Mouse (Mus musculus) frontal cortex, postnatal 14 days (tissue): ENCODE results near the gene Mdm4.

ENCODE experiments used
- DNase-seq, 2 experiments: peaks; one replicate each; pipeline ENCODE4 v3.0.0; 2022; ENCODE audit warnings: low spot score in 2 of 2

Gene Mdm4

DNA sequence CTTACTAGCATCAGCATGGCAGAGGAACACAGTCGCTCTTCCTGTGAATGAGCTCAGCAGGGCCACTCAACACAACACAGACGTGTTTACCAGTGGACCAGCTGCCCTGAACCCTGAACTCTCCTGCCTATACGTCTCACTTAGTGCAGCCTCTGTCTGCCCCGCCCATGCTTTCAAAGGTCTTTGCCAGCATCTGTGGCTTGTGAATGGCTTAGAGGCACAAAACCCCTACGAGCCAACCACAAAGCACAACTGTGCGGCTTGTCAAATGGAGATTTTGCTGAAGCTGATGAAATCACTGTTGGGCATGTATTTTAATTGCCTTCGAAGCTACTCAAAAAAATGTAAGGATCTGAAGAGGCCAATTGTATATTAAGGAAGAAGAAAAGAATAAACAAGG, 82.5 kb downstream of the Mdm4 start:
- DNase-seq: no peak

DNA sequence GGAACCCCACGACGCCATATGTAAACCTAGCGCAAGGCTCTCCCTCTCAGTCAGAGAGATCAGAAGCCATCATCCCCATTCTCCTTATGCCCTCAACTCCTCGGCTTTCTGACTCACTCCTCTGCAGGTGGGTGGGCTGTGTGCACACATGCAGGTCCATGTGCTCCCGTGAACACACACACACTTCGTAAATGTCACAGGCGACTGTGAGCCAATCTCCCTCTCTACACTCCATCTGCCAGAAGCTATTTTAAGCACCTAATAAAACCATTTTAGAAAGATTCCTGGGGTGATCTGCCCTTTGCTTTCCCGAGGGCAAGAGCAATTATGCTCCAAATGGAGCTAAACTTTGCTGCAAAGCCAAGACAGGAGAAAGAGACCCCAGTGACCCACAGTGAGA, 84.5 kb downstream of the Mdm4 start:
- DNase-seq: no peak

DNA sequence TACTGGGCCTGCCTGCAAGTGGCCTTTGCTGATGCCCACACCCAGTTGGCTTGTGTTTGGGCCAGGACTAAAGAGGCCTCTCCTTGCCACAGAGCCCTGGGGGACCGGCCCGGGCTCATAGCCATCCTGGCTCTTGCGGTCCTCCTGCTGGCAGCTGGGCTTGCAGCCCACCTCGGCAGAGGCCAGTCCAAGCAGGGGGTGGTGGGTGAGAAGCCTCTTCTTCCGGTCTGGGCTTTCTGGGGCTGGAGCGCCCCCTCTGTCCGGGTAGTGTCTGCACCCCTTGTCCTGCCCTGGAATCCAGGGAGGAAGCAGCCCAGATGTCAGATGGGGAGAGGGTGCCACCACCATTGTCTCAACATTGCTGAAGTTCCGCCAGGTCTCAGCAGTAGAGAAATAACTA, 91.4 kb downstream of the Mdm4 start:
- no peak for DNase-seq

DNA sequence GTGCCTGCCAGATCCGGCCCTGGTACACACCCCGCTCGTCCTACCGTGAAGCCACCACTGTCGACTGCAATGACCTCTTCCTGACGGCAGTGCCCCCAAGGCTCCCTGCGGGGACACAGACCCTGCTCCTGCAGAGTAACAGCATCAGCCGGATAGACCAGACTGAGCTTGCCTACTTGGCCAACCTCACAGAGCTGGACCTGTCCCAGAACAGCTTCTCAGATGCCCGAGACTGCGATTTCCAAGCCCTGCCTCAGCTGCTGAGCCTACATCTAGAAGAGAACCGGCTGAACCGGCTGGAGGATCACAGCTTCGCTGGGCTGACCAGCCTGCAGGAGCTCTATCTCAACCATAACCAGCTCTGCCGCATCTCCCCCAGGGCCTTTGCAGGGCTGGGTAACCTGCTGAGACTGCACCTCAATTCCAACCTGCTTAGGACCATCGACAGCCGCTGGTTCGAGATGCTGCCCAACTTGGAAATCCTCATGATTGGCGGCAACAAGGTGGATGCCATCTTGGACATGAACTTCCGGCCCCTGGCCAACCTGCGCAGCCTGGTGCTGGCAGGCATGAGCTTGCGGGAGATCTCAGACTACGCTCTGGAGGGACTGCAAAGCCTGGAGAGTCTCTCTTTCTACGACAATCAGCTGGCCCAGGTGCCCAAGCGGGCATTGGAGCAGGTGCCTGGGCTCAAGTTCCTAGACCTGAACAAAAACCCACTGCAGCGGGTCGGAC, 92.9 kb downstream of the Mdm4 start:
- no peak for DNase-seq

DNA sequence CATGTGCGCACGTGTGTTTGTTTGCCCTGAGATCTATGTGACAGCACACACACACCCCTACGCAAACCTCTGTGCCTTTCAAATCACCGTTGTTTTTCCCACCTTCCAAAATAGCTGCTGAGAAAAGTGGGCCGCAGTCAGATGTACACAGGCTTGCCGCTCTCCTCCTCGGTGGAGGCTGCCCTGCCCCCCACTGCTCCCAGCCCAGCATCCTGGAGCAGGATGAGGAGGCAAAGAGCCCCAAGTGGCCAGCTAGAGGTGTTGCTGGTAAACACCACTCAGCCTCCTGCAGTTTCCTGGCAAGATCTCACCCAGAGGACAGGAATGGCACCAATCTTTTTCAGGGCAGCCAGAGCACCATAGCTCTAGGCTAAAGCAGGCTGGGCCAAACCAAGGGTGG, 95.5 kb downstream of the Mdm4 start:
- DNase-seq: peak; percentile 44 to 55

DNA sequence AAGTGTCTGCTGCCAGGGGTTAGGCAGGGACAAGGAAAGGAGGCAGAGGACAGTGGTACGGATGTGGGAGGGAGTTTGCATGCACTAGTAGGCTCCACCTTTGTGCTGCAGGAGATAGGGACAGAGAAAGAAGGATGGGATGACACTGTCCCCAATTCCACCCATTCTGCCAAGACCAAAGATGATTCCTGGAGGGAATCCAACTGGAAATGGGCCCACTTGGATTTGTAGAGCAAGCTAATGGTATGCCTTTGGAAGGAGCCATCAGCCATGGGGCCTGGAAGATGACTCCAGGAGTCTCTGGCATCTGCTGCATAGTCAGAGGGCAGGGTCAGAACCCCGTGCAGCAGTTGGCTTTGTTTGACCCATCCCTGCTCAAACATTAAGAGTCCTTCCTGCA, 97.9 kb downstream of the Mdm4 start:
- DNase-seq: no peak

DNA sequence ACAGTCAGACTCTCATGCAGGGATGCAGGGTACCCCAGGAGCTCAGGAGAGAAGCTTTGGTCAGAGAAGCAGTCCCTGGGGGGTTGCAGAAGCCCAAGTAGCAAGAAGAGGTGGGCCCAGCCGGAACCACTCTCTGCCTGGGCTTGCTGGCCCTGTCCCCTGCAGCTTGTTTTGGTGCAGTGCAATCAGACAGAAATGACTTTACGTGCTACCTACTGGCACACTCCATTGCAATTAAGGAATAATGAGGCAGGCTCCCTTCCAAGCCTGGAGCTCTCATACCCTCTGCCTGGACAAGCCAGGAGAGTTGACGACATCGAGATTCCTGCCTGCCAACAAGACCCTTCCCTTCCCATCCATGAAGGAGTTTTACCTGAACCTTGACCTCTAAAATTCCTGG, 100.1 kb downstream of the Mdm4 start:
- no peak for DNase-seq

DNA sequence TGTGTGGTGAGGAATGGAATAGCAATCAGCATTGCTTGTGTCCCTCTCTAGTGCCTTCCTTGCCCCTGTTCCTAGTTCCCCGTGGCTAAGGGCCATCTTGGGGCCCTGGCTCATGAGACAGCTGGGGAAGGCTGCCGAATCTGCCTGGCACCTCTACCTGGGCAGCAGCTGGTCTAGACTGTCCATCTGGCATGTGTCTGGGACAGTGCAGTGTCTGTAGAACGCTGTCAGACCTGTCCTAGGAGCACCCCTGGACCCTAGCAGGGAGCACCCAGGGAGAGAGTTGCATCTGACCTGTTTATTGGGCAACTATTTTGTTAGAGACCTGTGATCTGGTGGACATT, 101.5 kb downstream of the Mdm4 start:
- no peak for DNase-seq

DNA sequence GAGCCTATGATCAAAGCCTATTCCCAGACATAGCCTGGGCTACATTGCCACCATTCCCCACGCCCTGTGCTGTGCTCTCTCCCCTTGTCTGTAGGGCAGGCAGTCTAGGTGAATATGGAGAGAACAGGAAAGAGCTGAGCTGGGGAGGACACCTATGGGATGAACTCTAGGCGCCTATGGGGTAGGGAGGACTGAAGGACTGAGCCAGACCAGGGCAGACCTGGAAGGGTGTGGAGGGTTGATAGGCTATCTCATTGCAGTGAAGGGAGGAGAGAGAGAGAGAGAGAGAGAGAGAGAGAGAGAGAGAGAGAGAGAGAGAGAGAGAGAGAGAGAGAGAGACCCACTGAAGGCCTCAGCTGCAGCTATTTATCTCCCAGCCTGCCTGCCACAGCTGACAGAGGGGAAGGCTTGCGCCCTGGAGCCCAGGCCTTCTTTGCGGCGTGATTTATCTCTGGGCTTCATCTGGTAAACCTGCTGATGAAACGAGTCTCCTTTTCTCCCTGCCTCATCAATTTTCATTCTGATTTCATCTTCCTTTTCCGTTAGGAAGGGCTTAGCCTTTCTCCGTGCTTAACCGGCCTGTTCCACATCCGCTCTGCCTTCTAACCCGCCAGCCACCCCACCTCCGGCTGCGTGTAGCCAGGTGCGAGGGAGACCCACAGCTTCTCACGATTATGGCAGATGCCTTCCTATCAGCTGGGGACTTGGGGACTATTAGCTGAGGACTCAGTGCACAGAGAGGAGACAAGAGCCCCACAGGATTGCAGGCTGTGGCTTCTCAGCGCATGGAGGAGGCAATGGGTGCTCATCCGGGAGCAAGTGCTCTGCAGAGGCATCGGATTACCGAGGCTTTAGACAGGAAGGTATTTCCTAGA, 102.1 kb downstream of the Mdm4 start:
- no peak for DNase-seq

DNA sequence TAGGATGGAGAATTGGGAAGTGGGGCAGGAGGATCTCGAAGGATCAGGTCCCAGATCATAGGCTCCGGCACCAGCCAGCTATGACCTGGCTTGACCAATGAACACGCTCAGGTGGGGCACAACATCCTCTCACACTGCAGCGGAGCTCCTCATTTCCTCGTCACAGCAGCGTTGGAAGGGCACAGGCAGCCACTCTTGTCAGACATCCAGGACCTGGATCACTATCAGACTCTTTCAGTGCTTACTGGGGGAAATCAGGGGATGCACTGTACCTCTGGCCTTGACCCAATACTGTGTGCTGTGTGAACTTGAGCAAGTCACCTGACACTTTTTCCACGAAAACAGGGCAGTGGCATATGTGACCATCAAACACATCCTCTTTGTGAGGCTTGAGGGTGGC, 105.1 kb downstream of the Mdm4 start:
- DNase-seq: no peak

DNA sequence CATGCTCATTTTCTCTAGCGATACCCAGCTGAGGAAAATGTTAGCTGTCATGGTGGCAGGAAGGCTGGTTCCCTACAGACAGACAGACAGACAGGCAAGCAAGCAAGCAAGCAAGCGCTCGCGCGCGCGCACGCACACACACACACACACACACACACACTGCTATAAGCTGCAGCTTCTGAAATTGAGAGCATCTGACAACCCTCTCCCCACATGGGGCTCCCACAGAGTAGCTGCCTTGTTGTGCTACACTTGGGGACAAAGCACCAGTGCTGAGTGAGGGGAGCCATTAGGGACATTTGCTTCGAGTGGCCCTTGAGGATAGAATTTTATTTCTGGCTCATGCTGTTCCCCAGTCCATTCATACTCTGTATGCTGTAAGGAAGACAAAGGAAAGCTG, 108.1 kb downstream of the Mdm4 start:
- no peak for DNase-seq

DNA sequence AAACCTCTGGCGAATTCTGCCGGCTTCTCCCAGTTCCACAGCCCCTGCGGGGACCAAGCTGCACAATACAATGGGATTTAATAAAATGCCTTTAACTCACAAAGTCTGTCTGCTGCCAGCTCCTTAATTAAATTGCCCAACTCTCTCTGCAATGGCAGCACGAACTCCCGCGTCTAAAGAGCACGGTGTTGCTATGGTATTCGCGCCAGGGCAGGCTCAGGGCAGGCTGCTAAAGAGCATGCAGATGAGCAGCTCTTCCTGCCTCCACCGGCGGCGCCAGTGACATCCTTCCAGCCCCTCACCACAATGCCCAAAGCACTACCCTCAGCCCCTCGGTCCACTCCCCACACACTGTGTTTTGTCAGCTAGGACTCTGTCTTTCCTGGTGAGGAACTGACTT, 109.3 kb downstream of the Mdm4 start:
- DNase-seq: no peak

DNA sequence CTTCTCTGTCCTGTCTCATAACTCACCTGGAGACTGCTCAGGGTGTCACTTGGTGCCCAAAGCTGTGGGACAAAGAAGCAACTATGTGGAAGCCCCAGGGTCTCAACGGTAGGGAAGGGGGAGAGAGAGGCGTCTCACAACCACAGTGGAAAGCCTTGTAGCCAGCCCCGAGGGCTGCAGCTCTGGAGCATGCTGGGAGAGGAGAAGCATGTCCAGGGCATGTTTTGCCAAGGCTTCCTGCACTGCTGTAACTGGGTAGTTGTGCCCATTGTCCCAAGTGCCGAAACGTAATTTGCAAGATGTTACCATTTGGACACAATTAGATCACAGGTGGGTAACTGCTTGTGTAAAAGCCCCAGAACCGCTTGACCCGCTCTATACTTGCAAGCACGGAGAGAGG, 111.1 kb downstream of the Mdm4 start:
- no peak for DNase-seq

DNA sequence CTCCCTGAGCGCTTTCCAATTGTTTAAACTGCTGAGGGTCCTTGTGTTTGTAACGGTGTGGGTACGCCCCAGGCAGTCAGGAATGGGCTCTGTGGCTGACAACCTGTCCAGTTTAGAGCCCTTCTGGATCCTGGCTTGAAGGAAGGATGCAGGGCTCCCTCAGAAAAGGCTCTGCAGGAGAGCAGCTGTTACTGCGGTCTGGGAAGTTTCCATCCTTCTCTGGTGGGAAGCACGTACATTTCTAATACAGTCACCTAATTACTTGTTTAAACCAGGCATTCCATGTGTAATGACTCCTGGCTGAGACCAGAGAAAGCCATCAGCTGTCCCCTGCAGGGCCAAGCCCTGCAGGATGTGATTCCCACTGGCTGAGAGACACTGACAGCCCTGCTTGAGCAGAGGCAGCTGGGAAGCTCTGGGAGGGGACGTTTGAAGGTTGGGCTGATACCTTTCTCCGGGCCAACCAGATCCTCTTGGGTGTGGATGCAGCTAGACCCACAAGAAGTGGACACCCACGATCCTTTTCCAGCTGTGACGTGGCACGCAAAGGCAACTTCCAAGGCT, 112.2 kb downstream of the Mdm4 start:
- DNase-seq: no peak

DNA sequence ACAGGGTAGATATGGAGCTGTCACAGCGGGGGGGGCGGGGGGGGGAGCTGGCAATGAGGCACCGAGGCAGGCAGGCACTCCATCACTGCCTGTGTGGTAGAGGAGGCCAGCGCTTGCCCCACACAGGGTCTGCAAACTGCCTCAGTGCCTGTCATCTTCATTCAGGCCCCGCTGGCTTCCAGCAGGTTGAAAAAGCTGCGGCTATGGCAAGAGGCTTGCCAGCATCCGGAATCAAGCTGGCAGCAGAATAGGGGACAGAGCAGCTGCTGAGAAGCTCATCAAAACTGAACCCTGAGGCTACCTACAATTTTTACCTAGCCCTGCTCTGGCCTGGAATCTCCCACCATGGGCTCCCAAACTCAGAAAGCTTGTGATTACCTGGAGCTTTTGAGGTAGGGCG, 112.8 kb downstream of the Mdm4 start:
- DNase-seq: no peak

DNA sequence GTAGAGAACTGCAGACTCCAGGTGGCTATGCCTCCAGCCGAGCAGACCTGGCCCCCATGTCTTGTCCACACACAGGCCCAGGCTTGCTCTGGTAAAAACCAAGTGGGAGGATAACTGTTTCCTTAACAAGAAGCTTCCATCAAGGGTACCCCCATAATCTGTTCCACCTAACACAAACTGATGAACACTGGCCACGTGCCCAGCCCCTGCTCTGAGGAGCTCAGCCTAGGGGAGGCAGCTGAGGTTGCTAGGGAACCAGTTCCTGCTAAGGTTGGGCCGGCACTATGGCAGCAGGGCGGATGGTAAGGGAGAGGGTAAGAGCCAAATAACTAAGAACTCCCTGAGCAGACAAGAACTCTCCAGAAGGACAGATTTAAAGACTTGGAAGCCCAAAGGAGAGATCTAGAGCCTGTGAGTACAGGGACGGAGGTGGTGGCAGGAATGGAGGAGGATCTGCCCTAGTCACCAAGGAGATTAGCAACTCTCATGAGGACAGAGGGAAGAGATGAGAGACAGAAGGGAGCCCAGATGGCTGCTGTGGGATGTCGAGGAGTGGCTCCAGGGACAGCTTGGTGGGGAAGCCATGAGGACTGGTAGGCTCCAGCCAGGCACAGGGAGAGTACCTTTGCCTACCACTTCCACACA, 114.4 kb downstream of the Mdm4 start:
- DNase-seq: peak; percentile 61 to 62

DNA sequence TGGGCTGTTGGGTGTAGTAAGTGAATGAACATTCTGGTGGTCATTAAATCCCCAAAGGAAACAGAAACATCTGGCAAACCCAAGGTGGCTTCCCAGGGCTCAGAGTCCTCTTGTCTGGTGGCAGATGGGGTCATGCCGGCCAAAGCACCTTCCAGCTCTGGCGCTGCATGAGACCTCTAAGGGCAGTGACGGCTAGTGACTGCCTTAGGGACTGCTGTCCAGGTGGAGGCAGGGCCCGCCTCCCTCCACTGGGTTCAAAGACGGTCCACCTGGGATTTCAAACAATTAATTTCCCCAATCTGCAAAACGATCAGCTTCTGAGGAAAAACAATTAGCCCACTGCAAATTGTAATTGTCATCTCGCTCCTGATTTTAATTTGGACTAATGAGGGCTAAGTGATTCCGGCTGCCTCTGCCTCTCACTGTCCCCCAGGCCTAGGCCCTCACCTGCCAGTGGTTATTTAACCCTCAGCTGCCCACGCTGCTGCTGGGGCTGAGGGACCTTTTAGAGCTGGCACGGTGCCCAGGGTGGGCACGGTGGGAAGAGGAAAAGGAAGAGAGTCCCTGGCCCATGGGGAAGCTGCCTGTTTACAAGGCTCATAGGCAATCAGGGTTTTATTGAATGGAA, 119.8 kb downstream of the Mdm4 start:
- DNase-seq: no peak

DNA sequence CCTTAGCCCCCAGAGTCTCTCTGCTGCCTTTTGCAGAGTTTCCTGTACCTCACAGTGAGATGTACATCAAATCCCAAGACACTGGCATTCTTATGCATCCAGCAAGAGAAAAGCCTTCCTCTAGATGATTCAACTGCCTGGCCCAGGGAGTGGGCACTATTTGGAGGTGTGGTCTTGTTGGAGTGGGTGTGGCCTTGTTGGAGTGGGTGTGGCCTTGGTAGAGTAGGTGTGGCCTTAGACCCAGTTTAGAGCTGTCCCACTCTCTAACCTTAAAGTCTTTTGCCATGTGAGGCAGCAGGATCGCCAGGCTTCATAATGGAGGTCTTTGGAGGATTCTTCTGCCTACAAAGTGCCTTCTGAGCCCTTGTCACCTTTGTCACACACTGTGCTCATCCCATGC, 120.4 kb downstream of the Mdm4 start:
- DNase-seq: no peak
